Mouse (Mus musculus): ENCODE measurements around the gene Tmem50a. TPM values are rescaled to one million over a fixed set of nuclear protein-coding genes. Genes with fewer than 3 reads are reported as not detected.

Gene Tmem50a
- polyA plus RNA-seq, 1 experiment from 2014 or later, result 114 TPM

DNA sequence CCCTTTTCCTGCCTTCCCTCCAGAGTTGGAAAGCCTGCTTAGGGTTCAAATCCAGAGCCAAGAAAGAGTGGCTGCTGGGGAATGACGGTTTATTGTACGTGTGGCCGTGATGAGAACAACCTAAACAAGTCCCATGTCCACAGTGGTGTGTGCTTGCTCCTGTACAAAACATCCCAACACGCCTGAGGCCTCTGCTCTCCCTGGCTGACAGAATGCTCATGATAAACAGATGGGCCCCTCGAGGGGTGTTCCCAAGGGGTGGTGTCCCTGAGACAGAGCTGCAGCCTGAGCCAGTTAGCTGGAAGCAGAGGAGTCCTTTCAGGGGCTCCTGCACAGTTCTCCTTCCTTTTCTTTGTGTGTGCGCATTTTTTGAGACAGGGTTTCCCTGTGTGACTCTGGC, 49.5 kb downstream of the Tmem50a start:
- Histone ChIP-seq H3K4me2 (ENCODE audit: low read depth, low read length, severe bottlenecking) (no peak overlapping the region), H3K36me3 (ENCODE audit: control insufficient read depth, insufficient read depth, low read length) (no peaks in the 10 kb centered on the region), H3K9ac (ENCODE audit: low read length) (no peak overlapping the region), H3K27ac (ENCODE audit: low read depth, low read length) (no peak overlapping the region), H3K27me3 (ENCODE audit: control insufficient read depth, insufficient read depth, low read length) (peaks cover 11% of the 10 kb centered on the region), H3K4me1 (replicated peaks; ENCODE audit: control insufficient read depth, insufficient read depth, low read length) (no peaks in the 10 kb centered on the region), H3K9me3 (ENCODE audit: control insufficient read depth, low read length) (no peaks in the 10 kb centered on the region), H3K4me3 (ENCODE audit: low read depth, low read length) (no peak overlapping the region)
- WGBS, result 81% methylated on average over 6 of the region's 6 CpGs
- peak; percentile 49 for DNase-seq (ENCODE audit: low spot score)
- no peak for ATAC-seq (replicated peaks; ENCODE audit: low FRiP score)

DNA sequence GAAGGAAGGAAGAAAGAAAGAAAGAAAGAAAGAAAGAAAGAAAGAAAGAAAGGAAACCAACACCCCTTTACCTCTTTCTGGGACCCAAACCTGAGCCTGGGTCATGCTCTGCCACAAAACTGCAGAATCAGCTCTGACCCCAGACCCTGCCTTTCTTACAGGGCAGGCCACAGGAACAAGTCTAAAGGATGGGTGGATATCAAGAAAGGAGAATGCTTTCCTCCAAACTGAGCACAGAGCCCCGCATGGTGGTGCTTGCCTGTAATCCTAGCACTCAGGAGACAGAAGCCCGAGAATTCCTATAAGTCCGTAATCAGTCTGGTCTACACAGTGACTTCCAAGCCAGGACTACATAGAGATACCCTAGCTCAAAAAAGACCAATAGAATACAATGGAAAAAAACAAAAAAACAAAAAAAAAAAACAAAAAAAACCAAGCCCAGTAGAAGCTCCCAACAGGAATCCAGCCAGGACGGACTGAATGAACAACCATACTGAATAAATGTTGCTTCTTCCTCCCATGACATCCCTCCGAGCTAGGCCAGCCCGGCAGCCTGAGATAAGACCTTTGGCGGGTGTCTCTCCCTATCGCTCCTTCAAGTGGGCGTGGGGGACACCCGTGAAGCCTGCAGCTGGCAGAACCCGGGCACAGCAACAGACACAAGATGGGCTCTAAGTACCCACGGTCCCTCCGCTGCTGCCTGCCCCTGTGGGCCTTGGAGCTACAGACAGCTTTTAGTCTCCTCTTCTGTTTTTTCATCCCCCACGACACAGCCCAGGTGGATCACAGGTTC, 50.7 kb downstream of the Tmem50a start, which contains the start of gene Rhd:
Gene Rhd, plus strand, starts transcription at position 600 of the 793 bp plus-strand sequence.
- Histone ChIP-seq H3K27me3 (ENCODE audit: control insufficient read depth, insufficient read depth, low read length) (peaks cover 5% of the 10 kb centered on the region), H3K9me3 (ENCODE audit: control insufficient read depth, low read length) (no peaks in the 10 kb centered on the region), H3K36me3 (ENCODE audit: control insufficient read depth, insufficient read depth, low read length) (no peaks in the 10 kb centered on the region), H3K4me1 (replicated peaks; ENCODE audit: control insufficient read depth, insufficient read depth, low read length) (no peaks in the 10 kb centered on the region), H3K27ac (ENCODE audit: low read depth, low read length) (no peak within 1 kb of the TSS), H3K4me3 (ENCODE audit: low read depth, low read length) (peak within 1 kb of the TSS; percentile 7; the same call in 1 of the 2 replicates), H3K4me2 (ENCODE audit: low read depth, low read length, severe bottlenecking) (no peak within 1 kb of the TSS), H3K9ac (ENCODE audit: low read length) (no peak within 1 kb of the TSS; the same call in 1 of the 2 replicates)
- DNase-seq (ENCODE audit: low spot score) (no peak), ATAC-seq (replicated peaks; ENCODE audit: low FRiP score) (no peak)
- 75% methylated on average over 14 of the region's 14 CpGs for WGBS

DNA sequence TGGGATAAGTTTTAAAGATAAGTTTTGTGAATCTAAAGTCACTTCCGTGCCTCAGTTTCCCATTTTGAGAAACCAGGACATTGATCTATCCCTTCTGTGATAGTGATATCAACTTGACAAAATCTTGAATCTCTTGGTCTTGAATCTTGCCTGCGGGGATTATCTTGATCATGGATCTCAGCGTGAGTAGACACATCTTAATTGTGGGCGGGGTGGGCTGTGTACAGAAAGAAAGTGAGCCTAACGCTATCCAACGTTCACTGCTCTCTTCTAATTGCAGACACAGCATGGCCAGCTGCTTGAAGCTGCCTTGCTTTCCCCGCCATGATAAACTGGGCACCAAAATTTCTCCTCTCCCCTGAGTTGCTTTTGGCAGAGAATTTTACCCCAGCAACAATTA, 51.8 kb downstream of the Tmem50a start:
- Histone ChIP-seq H3K4me3 (ENCODE audit: low read depth, low read length) (no peak overlapping the region), H3K9ac (ENCODE audit: low read length) (no peak overlapping the region), H3K4me2 (ENCODE audit: low read depth, low read length, severe bottlenecking) (no peak overlapping the region), H3K9me3 (ENCODE audit: control insufficient read depth, low read length) (no peaks in the 10 kb centered on the region), H3K4me1 (replicated peaks; ENCODE audit: control insufficient read depth, insufficient read depth, low read length) (no peaks in the 10 kb centered on the region), H3K27me3 (ENCODE audit: control insufficient read depth, insufficient read depth, low read length) (no peaks in the 10 kb centered on the region), H3K27ac (ENCODE audit: low read depth, low read length) (no peak overlapping the region), H3K36me3 (ENCODE audit: control insufficient read depth, insufficient read depth, low read length) (no peaks in the 10 kb centered on the region)
- no peak for ATAC-seq (replicated peaks; ENCODE audit: low FRiP score)
- no peak for DNase-seq (ENCODE audit: low spot score)
- 85% methylated on average over 7 of the region's 7 CpGs for WGBS

DNA sequence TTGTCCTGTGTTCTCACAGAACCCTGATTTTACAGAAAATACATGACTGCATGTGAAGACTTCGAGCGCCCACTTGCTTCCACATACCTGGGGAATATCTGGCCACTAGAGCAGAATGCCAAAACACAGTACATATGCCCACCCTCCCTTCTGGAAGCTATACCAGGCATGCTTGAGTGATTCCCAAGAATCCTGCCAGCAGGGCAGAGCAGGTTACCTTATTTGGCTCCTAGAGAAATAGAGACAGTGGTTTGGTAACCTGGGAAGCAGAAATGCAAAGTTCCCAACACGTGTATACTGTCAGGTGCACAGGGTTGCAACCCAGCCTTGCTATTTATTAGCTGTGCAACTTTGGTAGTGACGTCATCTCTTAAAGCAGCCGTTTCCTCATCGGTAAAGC, 52.9 kb downstream of the Tmem50a start:
- DNase-seq (ENCODE audit: low spot score) (no peak), ATAC-seq (replicated peaks; ENCODE audit: low FRiP score) (no peak)
- no peak overlapping the region for H3K27ac ChIP-seq (ENCODE audit: low read depth, low read length)
- no peak overlapping the region for H3K4me3 ChIP-seq (ENCODE audit: low read depth, low read length)
- no peak overlapping the region for H3K9ac ChIP-seq (ENCODE audit: low read length)
- no peak overlapping the region for H3K4me2 ChIP-seq (ENCODE audit: low read depth, low read length, severe bottlenecking)
- WGBS, result 90% methylated on average over 6 of the region's 6 CpGs
- H3K4me1 ChIP-seq (replicated peaks; ENCODE audit: control insufficient read depth, insufficient read depth, low read length), result no peaks in the 10 kb centered on the region
- no peaks in the 10 kb centered on the region for H3K36me3 ChIP-seq (ENCODE audit: control insufficient read depth, insufficient read depth, low read length)
- H3K27me3 ChIP-seq (ENCODE audit: control insufficient read depth, insufficient read depth, low read length), result no peaks in the 10 kb centered on the region
- H3K9me3 ChIP-seq (ENCODE audit: control insufficient read depth, low read length), result no peaks in the 10 kb centered on the region

DNA sequence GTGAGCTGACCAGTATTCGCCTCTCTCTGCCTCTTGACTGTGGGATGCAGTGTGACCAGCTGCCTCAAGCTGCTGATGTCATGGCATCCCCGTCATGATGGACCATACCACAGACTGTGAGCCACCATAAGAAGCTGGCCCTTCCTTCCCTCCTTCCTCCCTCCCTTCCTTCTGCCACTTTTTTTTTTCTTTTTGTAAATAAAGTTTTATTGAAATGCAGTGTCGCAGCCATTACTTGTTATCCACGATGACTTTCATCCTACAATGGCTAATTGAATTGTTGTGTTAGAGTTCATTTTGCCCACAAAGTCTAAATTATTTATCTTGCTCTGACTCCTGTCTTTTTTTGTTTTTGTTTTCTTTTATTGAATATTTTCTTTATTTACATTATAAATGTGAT, 56.3 kb downstream of the Tmem50a start:
- Histone ChIP-seq H3K27ac (ENCODE audit: low read depth, low read length) (no peak overlapping the region), H3K4me1 (replicated peaks; ENCODE audit: control insufficient read depth, insufficient read depth, low read length) (no peaks in the 10 kb centered on the region), H3K9ac (ENCODE audit: low read length) (no peak overlapping the region), H3K36me3 (ENCODE audit: control insufficient read depth, insufficient read depth, low read length) (no peaks in the 10 kb centered on the region), H3K4me3 (ENCODE audit: low read depth, low read length) (no peak overlapping the region), H3K9me3 (ENCODE audit: control insufficient read depth, low read length) (no peaks in the 10 kb centered on the region), H3K27me3 (ENCODE audit: control insufficient read depth, insufficient read depth, low read length) (peaks cover 4% of the 10 kb centered on the region; the same call in 1 of the 2 replicates), H3K4me2 (ENCODE audit: low read depth, low read length, severe bottlenecking) (no peak overlapping the region)
- WGBS, result 88% methylated on average over 4 of the region's 4 CpGs
- ATAC-seq (replicated peaks; ENCODE audit: low FRiP score) (no peak), DNase-seq (ENCODE audit: low spot score) (no peak)

DNA sequence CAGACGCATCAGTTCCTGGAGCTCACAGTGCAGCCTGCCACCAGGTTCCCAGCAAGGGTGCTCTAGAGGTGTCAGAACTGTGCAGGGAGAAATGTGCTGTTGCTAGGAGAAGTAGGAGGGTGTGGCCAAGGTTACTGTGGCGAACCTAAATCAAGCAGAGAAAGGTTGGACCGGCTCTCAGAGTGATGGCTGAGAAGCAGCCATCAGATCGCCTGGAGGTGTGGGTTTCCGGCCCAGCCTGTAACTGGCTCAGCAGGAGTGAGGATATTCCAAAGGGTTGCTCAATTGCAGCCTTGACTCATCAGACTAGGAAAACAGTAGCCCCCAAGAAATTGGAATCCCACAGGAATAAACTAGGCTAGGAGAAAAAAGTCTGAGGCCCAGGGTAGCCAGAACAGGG, 58.3 kb downstream of the Tmem50a start:
- H3K27me3 ChIP-seq (ENCODE audit: control insufficient read depth, insufficient read depth, low read length), result peaks cover 4% of the 10 kb centered on the region; the same call in 1 of the 2 replicates
- no peak overlapping the region for H3K9ac ChIP-seq (ENCODE audit: low read length)
- WGBS, result 26% methylated on average over 5 of the region's 5 CpGs
- H3K4me2 ChIP-seq (ENCODE audit: low read depth, low read length, severe bottlenecking), result no peak overlapping the region
- no peak for DNase-seq (ENCODE audit: low spot score)
- H3K36me3 ChIP-seq (ENCODE audit: control insufficient read depth, insufficient read depth, low read length), result no peaks in the 10 kb centered on the region
- ATAC-seq (replicated peaks; ENCODE audit: low FRiP score), result no peak
- H3K9me3 ChIP-seq (ENCODE audit: control insufficient read depth, low read length), result no peaks in the 10 kb centered on the region
- no peak overlapping the region for H3K4me3 ChIP-seq (ENCODE audit: low read depth, low read length)
- no peak overlapping the region for H3K27ac ChIP-seq (ENCODE audit: low read depth, low read length)
- peaks cover 3% of the 10 kb centered on the region; the same call in 1 of the 2 replicates for H3K4me1 ChIP-seq (replicated peaks; ENCODE audit: control insufficient read depth, insufficient read depth, low read length)

DNA sequence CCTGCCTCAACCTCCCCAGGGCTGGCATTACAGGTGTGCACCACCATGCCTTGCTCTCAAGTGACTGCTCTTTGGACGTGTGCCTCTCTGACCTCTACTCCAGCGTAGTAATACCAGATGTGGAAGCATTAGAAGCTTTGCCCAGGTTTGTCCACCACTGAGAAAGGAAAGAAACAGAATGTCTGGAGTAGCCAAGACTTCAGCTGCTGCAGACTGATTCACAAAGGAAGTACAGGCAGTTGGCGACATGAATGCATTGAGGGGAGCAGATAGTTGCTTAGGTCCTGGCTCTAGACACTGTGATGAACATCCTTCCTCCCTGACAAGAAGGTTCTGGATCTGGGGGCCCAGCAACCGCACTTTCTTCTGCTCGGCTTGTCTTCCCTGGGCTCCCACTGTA, 58.8 kb downstream of the Tmem50a start:
- Histone ChIP-seq H3K27ac (ENCODE audit: low read depth, low read length) (no peak overlapping the region), H3K4me3 (ENCODE audit: low read depth, low read length) (no peak overlapping the region), H3K27me3 (ENCODE audit: control insufficient read depth, insufficient read depth, low read length) (peaks cover 4% of the 10 kb centered on the region; the same call in 1 of the 2 replicates), H3K36me3 (ENCODE audit: control insufficient read depth, insufficient read depth, low read length) (no peaks in the 10 kb centered on the region), H3K4me1 (replicated peaks; ENCODE audit: control insufficient read depth, insufficient read depth, low read length) (peaks cover 3% of the 10 kb centered on the region; the same call in 1 of the 2 replicates), H3K4me2 (ENCODE audit: low read depth, low read length, severe bottlenecking) (no peak overlapping the region), H3K9ac (ENCODE audit: low read length) (no peak overlapping the region), H3K9me3 (ENCODE audit: control insufficient read depth, low read length) (no peaks in the 10 kb centered on the region)
- 64% methylated on average over 5 of the region's 5 CpGs for WGBS
- no peak for DNase-seq (ENCODE audit: low spot score)
- no peak for ATAC-seq (replicated peaks; ENCODE audit: low FRiP score)

DNA sequence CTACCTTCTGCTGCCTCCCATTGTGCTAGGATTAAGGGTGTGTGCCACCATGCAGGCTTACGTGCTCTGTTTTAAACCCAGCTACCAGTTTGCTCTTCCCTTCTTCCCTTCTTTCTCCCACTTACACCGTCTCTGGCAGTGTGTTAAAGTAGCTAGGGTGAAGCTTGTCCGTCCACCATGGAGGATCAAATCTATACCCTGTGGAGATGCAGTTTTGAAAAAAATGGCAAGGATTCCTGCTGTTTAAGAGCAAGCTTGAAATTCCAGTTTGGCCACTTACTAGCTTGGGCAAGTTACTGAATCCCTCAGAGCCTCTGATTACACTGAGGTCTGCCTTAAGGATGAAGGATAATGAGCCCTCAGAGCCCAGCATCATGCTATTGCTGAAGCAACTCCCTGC, 59.5 kb downstream of the Tmem50a start:
- no peak overlapping the region for H3K4me2 ChIP-seq (ENCODE audit: low read depth, low read length, severe bottlenecking)
- peaks cover 4% of the 10 kb centered on the region; the same call in 1 of the 2 replicates for H3K27me3 ChIP-seq (ENCODE audit: control insufficient read depth, insufficient read depth, low read length)
- no peaks in the 10 kb centered on the region for H3K36me3 ChIP-seq (ENCODE audit: control insufficient read depth, insufficient read depth, low read length)
- WGBS, result 36% methylated on average over 3 of the region's 3 CpGs
- H3K9ac ChIP-seq (ENCODE audit: low read length), result no peak overlapping the region
- DNase-seq (ENCODE audit: low spot score) (no peak), ATAC-seq (replicated peaks; ENCODE audit: low FRiP score) (no peak)
- H3K9me3 ChIP-seq (ENCODE audit: control insufficient read depth, low read length), result no peaks in the 10 kb centered on the region
- H3K27ac ChIP-seq (ENCODE audit: low read depth, low read length), result no peak overlapping the region
- H3K4me3 ChIP-seq (ENCODE audit: low read depth, low read length), result no peak overlapping the region
- H3K4me1 ChIP-seq (replicated peaks; ENCODE audit: control insufficient read depth, insufficient read depth, low read length), result peaks cover 3% of the 10 kb centered on the region; the same call in 1 of the 2 replicates

All from forebrain, embryonic 11.5 days (tissue).